Mouse (Mus musculus) G1E (cell line): ENCODE measurements at regions not wholly inside any gene's neighbourhood (a gene's known extent, or its start where the extent isn't known, plus 50 kb on each side); places are given as distances from the start of the nearest gene placed in this dataset.

ENCODE experiments used
- ATAC-seq: 2 replicates; pipeline ENCODE4 v1.8.0; 2016; ENCODE audit warnings: mild to moderate bottlenecking; ENCODE audit not compliant: insufficient number of reproducible peaks, poor library complexity, low FRiP score, severe bottlenecking; ENCODE audit errors: extremely low read depth
- DNase-seq: peaks from one replicate; pipeline ENCODE4 v3.0.0; 2012; ENCODE audit warnings: low spot score
- H3K27me3 ChIP-seq: 2 replicates; pipeline ENCODE4 v1.6.1; 2012; ENCODE audit warnings: mild to moderate bottlenecking, low read length, inconsistent platforms; ENCODE audit not compliant: insufficient read depth
- H3K36me3 ChIP-seq: replicated peaks from 2 replicates; pipeline ENCODE3; 2012; ENCODE audit warnings: mild to moderate bottlenecking, inconsistent platforms
- H3K4me1 ChIP-seq: 2 replicates; pipeline ENCODE4 v1.6.1; 2012; ENCODE audit warnings: low read depth, low read length, inconsistent platforms, mixed read lengths; ENCODE audit not compliant: insufficient read depth
- H3K4me3 ChIP-seq: 2 replicates; pipeline ENCODE4 v1.5.1; 2012; ENCODE audit warnings: low read depth, mild to moderate bottlenecking, inconsistent platforms, low read length, moderate library complexity, mixed read lengths
- H3K9me3 ChIP-seq: replicated peaks from 2 replicates; pipeline ENCODE4 v1.6.1; 2012; ENCODE audit warnings: inconsistent platforms
- CTCF ChIP-seq: IDR thresholded peaks from 2 replicates; pipeline ENCODE4 v1.5.1; 2012; ENCODE audit warnings: low read depth, low read length, inconsistent platforms, mixed read lengths
- GATA1 ChIP-seq: IDR thresholded peaks from 2 replicates; pipeline ENCODE4 v1.6.1; 2012; ENCODE audit warnings: borderline replicate concordance, low read length, inconsistent platforms, mixed read lengths
- GATA2 ChIP-seq: IDR thresholded peaks from 2 replicates; pipeline ENCODE4 v1.6.1; 2012; ENCODE audit warnings: low read depth, low read length, inconsistent platforms, borderline replicate concordance
- POLR2AphosphoS5 ChIP-seq: IDR thresholded peaks from 2 replicates; pipeline ENCODE4 v1.6.1; 2012; ENCODE audit warnings: low read depth, low read length, inconsistent platforms; ENCODE audit not compliant: insufficient replicate concordance
- TAL1 ChIP-seq: conservative IDR thresholded peaks from 2 replicates; pipeline ENCODE4 v1.6.1; 2012; ENCODE audit warnings: low read depth, low read length, inconsistent platforms, mixed read lengths

- H3K27me3 ChIP-seq = no peaks in the 10 kb centered on the region
- peaks cover 45% of the 10 kb centered on the region for H3K9me3 ChIP-seq
- no peaks in the 10 kb centered on the region for H3K4me1 ChIP-seq
- no peaks in the 10 kb centered on the region for H3K36me3 ChIP-seq
- ATAC-seq = peak; percentile 28; the same call in 1 of the 2 replicates
- H3K4me3 ChIP-seq = no peak overlapping the region
- DNase-seq = no peak
- TF ChIP-seq POLR2AphosphoS5 = no peak
Observed at GRCm38 (mm10) chr15:93189266-93189855, 85.6 kb downstream of the Gxylt1 start.

- H3K9me3 ChIP-seq = peaks cover 3% of the 10 kb centered on the region
- TF ChIP-seq GATA2 = no peak
- TF ChIP-seq GATA1 = no peak
- no peak for TF ChIP-seq TAL1
- no peak for TF ChIP-seq POLR2AphosphoS5
- no peak for TF ChIP-seq CTCF
- no peaks in the 10 kb centered on the region for H3K4me1 ChIP-seq
- no peak for DNase-seq
- ATAC-seq = no peak
- H3K27me3 ChIP-seq = no peaks in the 10 kb centered on the region
- H3K4me3 ChIP-seq = no peak overlapping the region
- no peaks in the 10 kb centered on the region for H3K36me3 ChIP-seq
Observed at GRCm38 (mm10) chr15:93176221-93176620, 98.8 kb downstream of the Gxylt1 start.

GRCm38 (mm10) chr15:93168784-93169183 lies 106.2 kb downstream of the Gxylt1 start:
- Histone ChIP-seq H3K9me3 (peaks cover 14% of the 10 kb centered on the region), H3K36me3 (no peaks in the 10 kb centered on the region), H3K4me3 (no peak overlapping the region), H3K4me1 (no peaks in the 10 kb centered on the region), H3K27me3 (no peaks in the 10 kb centered on the region)
- no peak for DNase-seq
- TF ChIP-seq GATA1 (no peak), GATA2 (no peak), CTCF (no peak), POLR2AphosphoS5 (no peak), TAL1 (no peak)
- ATAC-seq = no peak

- no peak for TF ChIP-seq GATA2
- no peak for DNase-seq
- Histone ChIP-seq H3K4me3 (no peak overlapping the region), H3K4me1 (no peaks in the 10 kb centered on the region), H3K36me3 (no peaks in the 10 kb centered on the region), H3K27me3 (no peaks in the 10 kb centered on the region), H3K9me3 (peaks cover 18% of the 10 kb centered on the region)
- no peak for ATAC-seq
Observed at GRCm38 (mm10) chr15:93167451-93167850, 107.5 kb downstream of the Gxylt1 start.

DNA sequence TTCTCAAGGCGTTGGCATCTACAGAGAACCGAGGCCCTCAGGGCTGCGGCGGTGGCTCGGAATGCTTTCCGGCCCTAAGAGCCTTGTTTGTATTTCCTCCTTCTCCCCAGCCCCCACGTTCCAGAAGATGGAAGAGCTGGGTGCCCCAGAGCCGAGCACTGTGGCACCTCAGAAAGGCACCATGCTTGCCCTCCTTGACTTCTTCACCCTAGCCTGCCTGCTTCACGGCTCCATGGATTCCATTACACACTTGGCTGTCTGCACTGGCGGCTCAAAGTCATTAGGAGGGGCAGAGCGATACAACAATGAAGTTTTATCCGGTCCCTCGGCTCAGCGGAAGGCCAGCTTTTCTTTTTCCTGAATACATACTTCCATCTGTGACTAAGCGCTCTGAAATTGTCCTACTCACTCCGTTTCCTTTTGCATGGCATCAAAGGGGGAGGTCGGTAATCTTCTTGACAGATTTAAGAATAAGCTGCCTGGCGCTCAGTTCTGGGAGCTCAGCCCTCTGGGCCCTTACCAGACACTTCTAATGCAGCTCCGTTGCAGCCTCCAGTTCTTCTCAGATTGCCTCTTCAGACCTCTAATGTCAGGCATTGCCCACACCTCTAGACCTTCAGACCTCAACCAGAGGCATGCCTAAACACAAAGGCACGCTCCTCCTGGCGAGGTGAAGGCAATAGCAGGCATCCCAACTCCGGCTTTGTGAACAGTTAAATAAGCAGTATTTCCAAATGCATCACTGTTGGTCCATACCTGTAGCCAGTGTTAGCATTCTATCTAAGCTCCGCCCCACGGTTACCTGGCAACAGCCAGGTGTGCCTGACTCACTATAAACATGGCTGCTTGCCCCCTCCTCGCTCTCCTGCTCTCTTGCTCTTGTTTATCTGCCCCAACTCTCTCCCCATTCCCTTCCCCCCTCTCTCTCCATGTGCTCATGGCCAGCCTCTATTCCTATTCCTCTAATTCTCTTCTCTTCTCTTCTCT lies 112.8 kb downstream of the Gxylt1 start:
- H3K9me3 ChIP-seq = peaks cover 42% of the 10 kb centered on the region
- TF ChIP-seq GATA2 (no peak), POLR2AphosphoS5 (no peak), GATA1 (no peak), TAL1 (no peak), CTCF (no peak)

GRCm38 (mm10) chr15:93161329-93161728 lies 113.7 kb downstream of the Gxylt1 start:
- TF ChIP-seq POLR2AphosphoS5 (no peak), CTCF (no peak), GATA1 (no peak), GATA2 (no peak), TAL1 (no peak)
- Histone ChIP-seq H3K4me3 (no peak overlapping the region), H3K27me3 (no peaks in the 10 kb centered on the region), H3K9me3 (peaks cover 43% of the 10 kb centered on the region), H3K36me3 (no peaks in the 10 kb centered on the region), H3K4me1 (no peaks in the 10 kb centered on the region)
- no peak for ATAC-seq
- no peak for DNase-seq

More for the DNA sequence above, 112.8 kb downstream of the Gxylt1 start:
- ATAC-seq (no peak), DNase-seq (no peak)
- no peaks in the 10 kb centered on the region for H3K4me1 ChIP-seq
- H3K36me3 ChIP-seq = no peaks in the 10 kb centered on the region
- H3K4me3 ChIP-seq = no peak overlapping the region
- H3K27me3 ChIP-seq = no peaks in the 10 kb centered on the region
